Mouse (Mus musculus) heart, postnatal 0 days (tissue): ENCODE results near the gene Gm20721.

Experiments
- CTCF ChIP-seq: IDR thresholded peaks from 2 replicates; pipeline ENCODE4 v1.5.1; 2016; ENCODE audit warnings: antibody characterized with exemption, control low read depth, low read depth
- EP300 ChIP-seq: IDR thresholded peaks from 2 replicates; pipeline ENCODE4 v1.6.1; 2016; ENCODE audit warnings: antibody characterized with exemption, low read depth

DNA sequence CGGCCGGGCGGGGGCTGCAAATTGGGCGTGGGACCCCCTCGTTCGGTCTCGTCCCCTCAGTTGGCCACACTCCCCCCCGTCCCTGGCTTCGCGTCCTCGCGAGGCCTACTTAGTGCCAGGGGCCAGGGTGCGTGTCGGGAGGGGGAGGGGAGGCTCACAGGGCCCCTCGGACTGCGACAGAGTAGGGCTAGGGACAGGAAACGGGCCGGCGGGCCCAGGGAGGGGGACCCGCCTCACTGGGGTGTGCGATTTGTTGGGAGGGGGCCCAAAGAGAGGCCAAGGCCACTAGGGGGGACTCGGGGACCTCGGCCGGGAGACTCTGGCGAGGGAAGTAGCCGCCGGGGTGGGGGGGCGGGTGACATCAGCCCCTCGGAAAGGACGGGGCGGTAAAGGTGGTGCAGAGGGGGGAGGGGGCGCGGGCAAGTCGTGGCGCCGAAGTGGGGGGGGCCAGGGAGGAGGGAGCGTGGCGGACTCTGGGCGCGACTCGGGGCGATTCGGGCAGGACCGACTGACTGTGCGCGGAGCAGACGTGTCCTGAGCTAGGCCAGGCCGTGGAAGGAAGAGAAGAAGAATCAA lies 15.8 kb downstream of the Gm20721 start:
- no peak for TF ChIP-seq EP300
- TF ChIP-seq CTCF = peak; percentile 18; the same call in 1 of the 2 replicates
